Mouse (Mus musculus) lung, adult 2 months (tissue): ENCODE data around the gene Tnik.

ENCODE experiments used
- CTCF ChIP-seq: fragments of 200-500 bp; IDR thresholded peaks from 2 replicates; pipeline ENCODE4 v1.5.1; 2011; ENCODE audit warnings: mild to moderate bottlenecking, low read length, control low read depth; ENCODE audit not compliant: insufficient read depth
- POLR2A ChIP-seq: fragments of 200-500 bp; IDR thresholded peaks from 2 replicates; pipeline ENCODE4 v1.6.1; 2011; ENCODE audit warnings: low read depth, mild to moderate bottlenecking, control low read depth, low read length, borderline replicate concordance; ENCODE audit errors: extremely low read depth

DNA sequence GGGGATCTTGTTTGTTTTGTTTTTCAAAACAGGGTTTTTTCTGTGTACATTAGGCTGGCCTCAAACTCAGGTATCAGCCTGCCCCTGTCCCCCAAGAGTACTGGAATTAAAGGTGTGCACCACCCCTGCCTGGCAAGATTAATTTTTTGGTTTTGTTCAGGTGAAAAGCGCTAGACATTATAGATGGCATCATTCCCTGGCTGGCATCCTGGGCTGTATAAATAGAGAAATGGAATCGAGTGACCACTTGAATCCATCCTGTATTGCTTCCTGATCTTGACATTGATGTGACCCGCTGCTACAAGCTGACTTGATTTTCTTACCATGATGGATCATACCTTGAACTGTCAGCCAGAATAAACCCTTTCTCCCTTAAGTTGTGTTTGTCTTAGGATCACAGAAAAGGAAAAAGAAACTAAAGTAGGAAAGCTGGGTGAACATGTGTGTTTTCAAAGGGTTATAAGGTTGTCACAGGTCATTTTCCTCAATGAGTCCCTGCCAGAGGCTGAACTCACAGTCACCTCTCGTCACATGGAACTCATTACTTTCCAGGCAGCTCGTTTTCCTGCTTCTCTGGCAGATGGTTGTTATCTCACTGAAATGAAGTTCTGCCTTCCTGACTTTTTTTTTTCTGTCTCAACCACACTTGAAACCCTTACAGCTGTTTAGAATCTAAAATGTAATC, 100.6 kb downstream of the Tnik start:
- TF ChIP-seq CTCF: no peak
- no peak for TF ChIP-seq POLR2A
